Mouse (Mus musculus) forebrain, embryonic 13.5 days (tissue): ENCODE measurements at regions not wholly inside any gene's neighbourhood (a gene's known extent, or its start where the extent isn't known, plus 50 kb on each side); places are given as distances from the start of the nearest gene placed in this dataset.

ENCODE experiments used
- ATAC-seq: fragments of 200-750 bp; cut with Nextera tagmentation; 2 replicates; pipeline ENCODE4 v1.8.0; 2017
- H3K27ac ChIP-seq: fragments of 300-500 bp; sonication (generic); 2 replicates; pipeline ENCODE4 v1.5.1; 2015; ENCODE audit warnings: inconsistent platforms, mild to moderate bottlenecking, moderate library complexity
- H3K27me3 ChIP-seq: fragments of 300-500 bp; sonication (generic); 2 replicates; pipeline ENCODE4 v1.6.1; 2015; ENCODE audit warnings: mild to moderate bottlenecking, inconsistent platforms
- H3K36me3 ChIP-seq: fragments of 300-500 bp; sonication (generic); 2 replicates; pipeline ENCODE4 v1.6.1; 2015; ENCODE audit warnings: mild to moderate bottlenecking, inconsistent platforms; ENCODE audit not compliant: poor library complexity, severe bottlenecking
- H3K4me1 ChIP-seq: fragments of 300-500 bp; sonication (generic); 2 replicates; pipeline ENCODE4 v1.6.1; 2015; ENCODE audit warnings: inconsistent platforms
- H3K4me2 ChIP-seq: fragments of 300-500 bp; sonication (generic); 2 replicates; pipeline ENCODE4 v1.6.1; 2015; ENCODE audit warnings: inconsistent platforms, mild to moderate bottlenecking, moderate library complexity
- H3K4me3 ChIP-seq: fragments of 300-500 bp; sonication (generic); 2 replicates; pipeline ENCODE4 v1.5.1; 2015; ENCODE audit warnings: mild to moderate bottlenecking, inconsistent platforms
- H3K9ac ChIP-seq: fragments of 300-500 bp; sonication (generic); 2 replicates; pipeline ENCODE4 v1.6.1; 2015; ENCODE audit warnings: mild to moderate bottlenecking, inconsistent platforms
- H3K9me3 ChIP-seq: fragments of 300-500 bp; sonication (generic); replicated peaks from 2 replicates; pipeline ENCODE4 v1.6.1; 2016; ENCODE audit warnings: inconsistent platforms
- WGBS: fragments of 180-500 bp; shearing (Covaris S2); methylation state at CpG from one replicate; pipeline ENCODE4 v1.1.7; 2015; 5-methylcytosine and 5-hydroxymethylcytosine counted together

- no peak overlapping the region for H3K4me3 ChIP-seq
- H3K36me3 ChIP-seq: no peaks in the 10 kb centered on the region
- H3K4me2 ChIP-seq: no peak overlapping the region
- H3K9me3 ChIP-seq: no peaks in the 10 kb centered on the region
- peak; percentile 72 for ATAC-seq
- H3K4me1 ChIP-seq: peaks cover 14% of the 10 kb centered on the region
- 14% methylated on average over 8 of the region's 8 CpGs for WGBS
- H3K9ac ChIP-seq: no peak overlapping the region
- H3K27me3 ChIP-seq: peaks cover 7% of the 10 kb centered on the region; the same call in 1 of the 2 replicates
- H3K27ac ChIP-seq: no peak overlapping the region
Observed at GRCm38 (mm10) chr13:70149041-70149898, 347.1 kb downstream of the Med10 start.

- no peak overlapping the region for H3K4me2 ChIP-seq
- H3K27ac ChIP-seq: no peak overlapping the region
- peaks cover 7% of the 10 kb centered on the region; the same call in 1 of the 2 replicates for H3K27me3 ChIP-seq
- no peak for ATAC-seq
- H3K4me3 ChIP-seq: no peak overlapping the region
- H3K9ac ChIP-seq: no peak overlapping the region
- peaks cover 14% of the 10 kb centered on the region for H3K4me1 ChIP-seq
- H3K36me3 ChIP-seq: no peaks in the 10 kb centered on the region
- no peaks in the 10 kb centered on the region for H3K9me3 ChIP-seq
- WGBS: 37% methylated on average over 10 of the region's 10 CpGs
Observed at GRCm38 (mm10) chr13:70149899-70150184, 347.6 kb downstream of the Med10 start.

GRCm38 (mm10) chr13:70153062-70153461 is 350.9 kb downstream of the Med10 start:
- ATAC-seq: no peak
- Histone ChIP-seq H3K36me3 (no peaks in the 10 kb centered on the region), H3K27ac (no peak overlapping the region), H3K4me2 (no peak overlapping the region), H3K9me3 (no peaks in the 10 kb centered on the region), H3K9ac (no peak overlapping the region), H3K27me3 (peaks cover 7% of the 10 kb centered on the region; the same call in 1 of the 2 replicates), H3K4me1 (peaks cover 23% of the 10 kb centered on the region), H3K4me3 (no peak overlapping the region)
- 64% methylated on average over 8 of the region's 8 CpGs for WGBS

- Histone ChIP-seq H3K9me3 (no peaks in the 10 kb centered on the region), H3K4me1 (peaks cover 15% of the 10 kb centered on the region), H3K27me3 (peaks cover 7% of the 10 kb centered on the region; the same call in 1 of the 2 replicates), H3K27ac (no peak overlapping the region), H3K36me3 (no peaks in the 10 kb centered on the region), H3K4me2 (no peak overlapping the region), H3K4me3 (no peak overlapping the region), H3K9ac (no peak overlapping the region)
- WGBS: 46% methylated on average over 5 of the region's 5 CpGs
- no peak for ATAC-seq
Observed at GRCm38 (mm10) chr13:70155596-70155995, 353.4 kb downstream of the Med10 start.

GRCm38 (mm10) chr13:70156975-70157588 is 354.9 kb downstream of the Med10 start:
- no peak overlapping the region for H3K4me3 ChIP-seq
- no peak overlapping the region for H3K9ac ChIP-seq
- H3K4me1 ChIP-seq: peaks cover 15% of the 10 kb centered on the region
- H3K4me2 ChIP-seq: no peak overlapping the region
- H3K27ac ChIP-seq: no peak overlapping the region
- ATAC-seq: peak; percentile 69
- no peaks in the 10 kb centered on the region for H3K9me3 ChIP-seq
- no peaks in the 10 kb centered on the region; the same call in 1 of the 2 replicates for H3K27me3 ChIP-seq
- WGBS: 57% methylated on average over 8 of the region's 8 CpGs
- H3K36me3 ChIP-seq: no peaks in the 10 kb centered on the region

GRCm38 (mm10) chr13:70159065-70159464 is 356.9 kb downstream of the Med10 start:
- ATAC-seq: no peak
- no peak overlapping the region for H3K4me2 ChIP-seq
- 89% methylated on average over 3 of the region's 3 CpGs for WGBS
- H3K4me3 ChIP-seq: no peak overlapping the region
- no peak overlapping the region for H3K27ac ChIP-seq
- H3K9me3 ChIP-seq: no peaks in the 10 kb centered on the region
- no peaks in the 10 kb centered on the region for H3K27me3 ChIP-seq
- no peak overlapping the region for H3K9ac ChIP-seq
- peaks cover 15% of the 10 kb centered on the region for H3K4me1 ChIP-seq
- H3K36me3 ChIP-seq: no peaks in the 10 kb centered on the region

GRCm38 (mm10) chr13:70159604-70160003 is 357.4 kb downstream of the Med10 start:
- Histone ChIP-seq H3K27me3 (no peaks in the 10 kb centered on the region), H3K36me3 (no peaks in the 10 kb centered on the region), H3K27ac (no peak overlapping the region), H3K9me3 (no peaks in the 10 kb centered on the region), H3K9ac (no peak overlapping the region), H3K4me1 (peaks cover 15% of the 10 kb centered on the region), H3K4me3 (no peak overlapping the region), H3K4me2 (no peak overlapping the region)
- 69% methylated on average over 6 of the region's 6 CpGs for WGBS
- ATAC-seq: peak; percentile 62; the same call in 1 of the 2 replicates

GRCm38 (mm10) chr13:70162115-70162514 is 359.9 kb downstream of the Med10 start:
- H3K27me3 ChIP-seq: no peaks in the 10 kb centered on the region
- no peak overlapping the region for H3K27ac ChIP-seq
- 83% methylated on average over 4 of the region's 4 CpGs for WGBS

GRCm38 (mm10) chr13:70165511-70166225 is 363.5 kb downstream of the Med10 start:
- Histone ChIP-seq H3K36me3 (no peaks in the 10 kb centered on the region), H3K27ac (no peak overlapping the region), H3K9ac (no peak overlapping the region), H3K4me2 (0 out of 2 replicates have a peak overlapping the region, but pooled peaks have one; percentile 0), H3K4me3 (no peak overlapping the region), H3K9me3 (no peaks in the 10 kb centered on the region), H3K27me3 (no peaks in the 10 kb centered on the region), H3K4me1 (peaks cover 13% of the 10 kb centered on the region)
- 55% methylated on average over 15 of the region's 15 CpGs for WGBS
- ATAC-seq: peak; percentile 80

More at GRCm38 (mm10) chr13:70162115-70162514, 359.9 kb downstream of the Med10 start:
- Histone ChIP-seq H3K9me3 (no peaks in the 10 kb centered on the region), H3K4me3 (no peak overlapping the region), H3K36me3 (no peaks in the 10 kb centered on the region), H3K4me2 (no peak overlapping the region), H3K9ac (no peak overlapping the region), H3K4me1 (peaks cover 24% of the 10 kb centered on the region)
- no peak for ATAC-seq

- Histone ChIP-seq H3K9me3 (no peaks in the 10 kb centered on the region), H3K4me1 (peaks cover 13% of the 10 kb centered on the region), H3K4me3 (no peak overlapping the region), H3K9ac (no peak overlapping the region), H3K27me3 (no peaks in the 10 kb centered on the region), H3K27ac (no peak overlapping the region), H3K36me3 (no peaks in the 10 kb centered on the region), H3K4me2 (no peak overlapping the region)
- WGBS: 92% methylated on average over 4 of the region's 4 CpGs
- ATAC-seq: no peak
Observed at GRCm38 (mm10) chr13:70167747-70168146, 365.6 kb downstream of the Med10 start.

GRCm38 (mm10) chr13:70168906-70169305 is 366.7 kb downstream of the Med10 start:
- ATAC-seq: no peak
- no peak overlapping the region for H3K4me2 ChIP-seq
- WGBS: 84% methylated on average over 3 of the region's 3 CpGs

GRCm38 (mm10) chr13:70177066-70177465 is 374.9 kb downstream of the Med10 start:
- Histone ChIP-seq H3K9me3 (no peaks in the 10 kb centered on the region), H3K27me3 (no peaks in the 10 kb centered on the region), H3K9ac (no peak overlapping the region), H3K4me1 (0 out of 2 replicates have a peak, but pooled peaks cover 4% of the 10 kb centered on the region), H3K36me3 (no peaks in the 10 kb centered on the region), H3K4me2 (no peak overlapping the region), H3K4me3 (no peak overlapping the region), H3K27ac (no peak overlapping the region)
- 94% methylated on average over 2 of the region's 2 CpGs for WGBS
- no peak for ATAC-seq

More at GRCm38 (mm10) chr13:70168906-70169305, 366.7 kb downstream of the Med10 start:
- Histone ChIP-seq H3K9ac (no peak overlapping the region), H3K9me3 (no peaks in the 10 kb centered on the region), H3K36me3 (no peaks in the 10 kb centered on the region), H3K4me3 (no peak overlapping the region), H3K27me3 (no peaks in the 10 kb centered on the region), H3K27ac (no peak overlapping the region), H3K4me1 (peaks cover 13% of the 10 kb centered on the region)
